Comparison of ENCODE assay signal across 8 mouse cellular contexts in genomic region chr1:92837931-92838833, GRCm38 (mm10). TPM values are rescaled to one million over a fixed set of nuclear protein-coding genes. Genes with fewer than 3 reads are reported as not detected.
DNase-seq lines count a peak whose midpoint lies in the region; ATAC-seq and TF ChIP-seq lines count a peak whose summit lies in the region.

No protein-coding gene starts in this region.

- DNase-seq in heart, embryonic 10.5 days (ENCODE audit: low spot score), result no peak
- DNase-seq in Muller cell, postnatal 12 days (ENCODE audit: inconsistent ontology term), result peak; percentile 43
- DNase-seq in cerebellum, adult 2 months, result peak; percentile 70 to 72
- DNase-seq in gastrocnemius, postnatal 36 days, result peak; percentile 46 to 53
- no peak for DNase-seq in right cerebral cortex, adult 18-20 months
- no peak for DNase-seq in retina, embryonic 14.5 days (ENCODE audit: low spot score)
- DNase-seq in frontal cortex, postnatal 14 days (ENCODE audit: low spot score in 2 of 2), result no peak

- 0 out of 2 replicates have a peak overlapping the region, but pooled peaks have one; percentile 13 for H3K4me2 ChIP-seq in heart, embryonic 15.5 days

- no peak overlapping the region for H3K4me3 ChIP-seq in heart, embryonic 15.5 days
- H3K4me3 ChIP-seq in heart, embryonic 10.5 days, result no peak overlapping the region
- no peak overlapping the region for H3K4me3 ChIP-seq in cerebellum, adult 2 months (replicated peaks; ENCODE audit: insufficient read depth, low read depth, low read length)

- H3K4me1 ChIP-seq in heart, embryonic 15.5 days (replicated peaks), result peaks cover 38% of the 10 kb centered on the region
- peaks cover 20% of the 10 kb centered on the region for H3K4me1 ChIP-seq in heart, embryonic 10.5 days
- H3K4me1 ChIP-seq in cerebellum, adult 2 months (ENCODE audit: control insufficient read depth, insufficient read depth, low read length), result peaks cover 47% of the 10 kb centered on the region

- no peaks in the 10 kb centered on the region for H3K36me3 ChIP-seq in heart, embryonic 15.5 days
- peaks cover 10% of the 10 kb centered on the region; the same call in 1 of the 2 replicates for H3K36me3 ChIP-seq in heart, embryonic 10.5 days

- peak overlapping the region; percentile 54; the same call in 1 of the 2 replicates for H3K27ac ChIP-seq in heart, embryonic 15.5 days
- no peak overlapping the region for H3K27ac ChIP-seq in heart, embryonic 10.5 days
- no peak overlapping the region for H3K27ac ChIP-seq in cerebellum, adult 2 months (ENCODE audit: insufficient read depth, low read length)

- H3K9me3 ChIP-seq in heart, embryonic 15.5 days (replicated peaks), result no peaks in the 10 kb centered on the region
- no peaks in the 10 kb centered on the region for H3K9me3 ChIP-seq in heart, embryonic 10.5 days

- TF ChIP-seq POLR2A in cerebellum, adult 2 months (IDR thresholded peaks at IDR 0.05; ENCODE audit: borderline replicate concordance, insufficient read depth, low read length), result no peak

- no peak for ATAC-seq in heart, embryonic 15.5 days (replicated peaks; ENCODE audit: insufficient number of reproducible peaks, insufficient read depth, low FRiP score, low read depth)

- WGBS in heart, embryonic 15.5 days, result 52% methylated on average over 14 of the region's 14 CpGs
- 79% methylated on average over 14 of the region's 14 CpGs for WGBS in heart, embryonic 10.5 days
- 18% methylated on average over 14 of the region's 14 CpGs for WGBS in cerebellum, adult 2 months

- intact Hi-C loops in gastrocnemius, postnatal 36 days (cut with DNase I), result no loop called here

- no peak overlapping the region for H3K9ac ChIP-seq in heart, embryonic 15.5 days

- H3K27me3 ChIP-seq in heart, embryonic 15.5 days, result peaks cover 8% of the 10 kb centered on the region; the same call in 1 of the 2 replicates
- peaks cover 38% of the 10 kb centered on the region for H3K27me3 ChIP-seq in heart, embryonic 10.5 days (ENCODE audit: insufficient read depth, poor library complexity, severe bottlenecking)
- H3K27me3 ChIP-seq in cerebellum, adult 2 months (ENCODE audit: control insufficient read depth, insufficient read depth, low read length), result no peaks in the 10 kb centered on the region

- no peak for TF ChIP-seq CTCF in cerebellum, adult 2 months (IDR thresholded peaks at IDR 0.05; ENCODE audit: borderline replicate concordance, insufficient read depth, low read depth, low read length)

RNA-seq across cellular contexts. Expression of gene Gpc1, which starts 6.7 kb away (rescaled TPM):
- polyA plus RNA-seq in heart, embryonic 15.5 days (2015; fragmentation: Nextera tagmentation; extraction: Ambion mirVana), result 61.3 and 71.4 TPM in 2 replicates
- polyA plus RNA-seq in heart, embryonic 10.5 days (2016; fragmentation: Nextera tagmentation; extraction: Ambion mirVana), result 36.4 and 38.7 TPM in 2 replicates
- polyA plus RNA-seq in cerebellum, adult 2 months (2012; rRNA removed), result 59.2 and 62.5 TPM in 2 replicates
- total RNA-seq in gastrocnemius, postnatal 36 days (2021), result 100 to 1,000 TPM; 244 to 266 TPM

Comparison
In these comparisons a context has a peak if more than half of its experiments do, and no peak if none do; other contexts are left out.
1. DNase-seq: peak in Muller cell, postnatal 12 days (single experiment), cerebellum, adult 2 months (2 of 2) and gastrocnemius, postnatal 36 days (2 of 2); none in heart, embryonic 10.5 days (single experiment), right cerebral cortex, adult 18-20 months (single experiment), retina, embryonic 14.5 days (single experiment) and frontal cortex, postnatal 14 days (0 of 2).